Mouse (Mus musculus) lung, embryonic 16.5 days (tissue): ENCODE measurements around the gene Cobll1. TPM values are rescaled to one million over a fixed set of nuclear protein-coding genes. Genes with fewer than 3 reads are reported as not detected.

Experiments
- ATAC-seq: fragments of 200-750 bp; cut with Nextera tagmentation; 2 replicates; pipeline ENCODE4 v1.8.0; 2017; ENCODE audit warnings: low read depth, mild to moderate bottlenecking, moderate library complexity
- H3K27ac ChIP-seq: fragments of 300-500 bp; sonication (generic); 2 replicates; pipeline ENCODE4 v1.5.1; 2014; ENCODE audit warnings: mild to moderate bottlenecking, control low read depth, low read length
- H3K27me3 ChIP-seq: fragments of 300-500 bp; sonication (generic); 2 replicates; pipeline ENCODE4 v1.6.1; 2014; ENCODE audit warnings: low read depth, low read length, mixed read lengths; ENCODE audit not compliant: control insufficient read depth, insufficient read depth
- H3K36me3 ChIP-seq: fragments of 300-500 bp; sonication (generic); 2 replicates; pipeline ENCODE4 v1.6.1; 2014; ENCODE audit warnings: low read length; ENCODE audit not compliant: control insufficient read depth, insufficient read depth
- H3K4me1 ChIP-seq: fragments of 300-500 bp; sonication (generic); replicated peaks from 2 replicates; pipeline ENCODE4 v1.6.1; 2014; ENCODE audit warnings: low read length, mixed read lengths; ENCODE audit not compliant: control insufficient read depth, insufficient read depth
- H3K4me2 ChIP-seq: fragments of 300-500 bp; sonication (generic); 2 replicates; pipeline ENCODE4 v1.6.1; 2014; ENCODE audit warnings: low read depth, low read length, control low read depth
- H3K4me3 ChIP-seq: fragments of 300-500 bp; sonication (generic); 2 replicates; pipeline ENCODE4 v1.5.1; 2014; ENCODE audit warnings: mild to moderate bottlenecking, low read length, control low read depth
- H3K9ac ChIP-seq: fragments of 300-500 bp; sonication (generic); 2 replicates; pipeline ENCODE4 v1.6.1; 2014; ENCODE audit warnings: low read length, control low read depth
- H3K9me3 ChIP-seq: fragments of 300-500 bp; sonication (generic); 2 replicates; pipeline ENCODE4 v1.6.1; 2016; ENCODE audit warnings: low read length; ENCODE audit not compliant: control insufficient read depth
- WGBS: fragments of 180-500 bp; shearing (Covaris S2); extraction: QIAGEN DNeasy Blood & Tissue Kit; methylation state at CpG from one replicate; pipeline ENCODE4 v1.1.7; 2014; 5-methylcytosine and 5-hydroxymethylcytosine counted together
- polyA plus RNA-seq: library from polyadenylated mRNA; unstranded; fragments of >200 nt; fragmentation: Nextera tagmentation; extraction: Ambion mirVana; gene quantifications from 2 replicates; pipeline ENCODE4 v1.2.1, GENCODE M21; 2015

Cobll1 gene
- polyA plus RNA-seq, 1 experiment from 2014 or later: 11.1 TPM

- Histone ChIP-seq H3K27me3 (no peaks in the 10 kb centered on the region), H3K4me1 (no peaks in the 10 kb centered on the region), H3K4me2 (no peak overlapping the region), H3K9me3 (no peaks in the 10 kb centered on the region), H3K36me3 (no peaks in the 10 kb centered on the region), H3K4me3 (no peak overlapping the region), H3K27ac (no peak overlapping the region), H3K9ac (no peak overlapping the region)
- ATAC-seq: no peak
- 89% methylated on average over 1 of the region's 1 CpGs for WGBS
These were observed 24.6 kb downstream of the Cobll1 start for GRCm38 (mm10) chr2:65214556-65214955.

GRCm38 (mm10) chr2:65213675-65214074 lies 25.5 kb downstream of the Cobll1 start:
- Histone ChIP-seq H3K4me2 (no peak overlapping the region), H3K27me3 (no peaks in the 10 kb centered on the region), H3K36me3 (no peaks in the 10 kb centered on the region), H3K9ac (no peak overlapping the region), H3K4me3 (no peak overlapping the region), H3K4me1 (no peaks in the 10 kb centered on the region), H3K27ac (no peak overlapping the region), H3K9me3 (no peaks in the 10 kb centered on the region)
- ATAC-seq: no peak
- 87% methylated on average over 3 of the region's 3 CpGs for WGBS

- Histone ChIP-seq H3K27ac (no peak overlapping the region), H3K4me3 (no peak overlapping the region), H3K27me3 (no peaks in the 10 kb centered on the region), H3K9me3 (no peaks in the 10 kb centered on the region), H3K4me2 (no peak overlapping the region), H3K9ac (no peak overlapping the region), H3K36me3 (no peaks in the 10 kb centered on the region), H3K4me1 (no peaks in the 10 kb centered on the region)
- no peak for ATAC-seq
- WGBS: 70% methylated on average over 3 of the region's 3 CpGs
These were observed 27.6 kb downstream of the Cobll1 start for GRCm38 (mm10) chr2:65211620-65212019.

DNA sequence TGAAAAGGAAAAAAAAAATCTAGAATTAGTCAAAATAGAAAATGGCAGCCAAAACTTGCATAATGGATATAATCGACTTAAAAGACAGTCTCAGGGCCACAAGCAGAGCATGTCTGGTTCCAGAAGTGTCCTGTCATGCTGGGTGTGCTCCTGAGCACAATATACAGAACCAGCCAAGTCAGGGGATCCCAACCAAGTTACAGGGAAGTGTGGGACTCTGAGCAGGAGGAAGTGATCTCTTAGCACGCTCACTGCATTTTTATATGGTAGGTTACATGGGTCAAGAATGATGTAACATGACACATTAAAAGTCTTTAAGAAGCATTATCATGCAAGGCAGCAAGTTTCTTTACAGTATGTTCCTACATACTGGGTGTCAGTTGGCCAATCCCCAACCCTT lies 31.5 kb downstream of the Cobll1 start:
- 75% methylated on average over 2 of the region's 2 CpGs for WGBS
- ATAC-seq: no peak
- no peak overlapping the region for H3K9ac ChIP-seq

DNA sequence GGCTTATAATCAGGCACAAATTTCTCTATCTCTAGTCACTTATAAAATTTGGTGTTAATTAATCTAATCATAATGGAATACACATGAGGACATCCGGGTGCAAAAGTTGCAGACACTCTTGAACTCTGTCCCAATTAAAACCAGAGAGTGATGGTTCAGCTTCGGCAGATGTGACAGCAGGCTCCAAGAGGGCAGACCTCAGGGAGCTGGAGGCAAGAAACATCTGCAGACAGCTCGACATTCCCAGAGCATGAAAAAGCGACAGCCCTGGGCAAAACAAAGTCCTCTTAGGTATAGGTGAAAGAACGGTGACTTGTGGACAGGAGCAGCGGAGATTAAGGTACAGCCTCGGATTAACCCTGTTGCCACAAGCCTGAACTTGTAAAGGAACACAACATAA lies 35.5 kb downstream of the Cobll1 start:
- no peak overlapping the region for H3K27ac ChIP-seq
- H3K4me3 ChIP-seq: no peak overlapping the region
- no peak for ATAC-seq
- no peak overlapping the region for H3K4me2 ChIP-seq
- no peak overlapping the region for H3K9ac ChIP-seq
- 0 out of 2 replicates have a peak, but pooled peaks cover 2% of the 10 kb centered on the region for H3K4me1 ChIP-seq
- no peaks in the 10 kb centered on the region for H3K27me3 ChIP-seq
- WGBS: 60% methylated on average over 7 of the region's 7 CpGs
- H3K9me3 ChIP-seq: no peaks in the 10 kb centered on the region
- H3K36me3 ChIP-seq: no peaks in the 10 kb centered on the region

More for the DNA sequence above, 31.5 kb downstream of the Cobll1 start:
- Histone ChIP-seq H3K4me3 (no peak overlapping the region), H3K36me3 (no peaks in the 10 kb centered on the region), H3K4me2 (no peak overlapping the region), H3K4me1 (0 out of 2 replicates have a peak, but pooled peaks cover 2% of the 10 kb centered on the region), H3K27ac (no peak overlapping the region), H3K27me3 (no peaks in the 10 kb centered on the region), H3K9me3 (no peaks in the 10 kb centered on the region)

DNA sequence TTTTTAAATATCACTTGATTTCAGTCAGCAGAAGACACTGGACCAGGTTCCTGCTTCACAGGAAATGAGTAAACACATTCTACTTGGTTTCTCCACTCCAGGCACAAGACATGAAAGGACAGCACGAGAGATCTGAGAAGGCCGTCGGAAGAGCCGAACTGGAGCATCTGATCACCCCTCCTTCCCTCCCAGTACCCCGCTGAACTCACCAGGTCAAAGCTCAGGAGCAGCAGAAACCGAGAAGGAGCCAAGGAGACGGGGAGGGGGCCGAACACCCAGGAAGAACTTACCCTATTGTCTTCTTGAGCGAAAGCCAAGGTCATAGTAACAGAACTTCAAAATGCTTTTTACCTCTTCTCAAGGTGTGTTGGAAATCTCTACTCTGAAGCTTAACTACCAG lies 39.5 kb downstream of the Cobll1 start:
- Histone ChIP-seq H3K9ac (no peak overlapping the region), H3K4me3 (no peak overlapping the region), H3K27ac (no peak overlapping the region), H3K9me3 (no peaks in the 10 kb centered on the region), H3K4me2 (no peak overlapping the region), H3K27me3 (no peaks in the 10 kb centered on the region), H3K4me1 (no peaks in the 10 kb centered on the region), H3K36me3 (no peaks in the 10 kb centered on the region)
- no peak for ATAC-seq
- WGBS: 78% methylated on average over 9 of the region's 9 CpGs

GRCm38 (mm10) chr2:65198605-65199004 lies 40.6 kb downstream of the Cobll1 start:
- Histone ChIP-seq H3K4me2 (no peak overlapping the region), H3K27me3 (no peaks in the 10 kb centered on the region), H3K27ac (no peak overlapping the region), H3K36me3 (no peaks in the 10 kb centered on the region), H3K4me1 (no peaks in the 10 kb centered on the region), H3K9me3 (no peaks in the 10 kb centered on the region), H3K9ac (no peak overlapping the region), H3K4me3 (no peak overlapping the region)
- ATAC-seq: no peak
- WGBS: 90% methylated on average over 3 of the region's 3 CpGs

DNA sequence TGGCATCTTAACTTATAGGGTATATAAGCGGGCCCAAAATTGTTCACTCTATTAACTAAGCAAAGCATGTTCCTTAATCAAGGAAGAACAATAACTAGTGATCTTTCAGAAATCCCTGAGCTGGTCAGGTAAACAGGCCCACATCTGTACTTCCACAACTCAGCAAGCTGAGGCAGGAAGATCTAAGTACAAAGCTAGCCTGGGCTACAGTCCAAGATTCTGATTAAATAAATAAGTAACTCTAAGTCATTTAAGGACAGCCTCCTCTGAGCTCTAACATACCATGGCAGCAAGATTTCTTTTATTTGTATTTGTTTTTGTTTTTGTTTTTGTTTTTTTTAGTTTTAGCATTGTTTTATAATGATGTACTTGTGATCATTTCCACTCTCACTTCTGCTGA lies 42.2 kb downstream of the Cobll1 start:
- 89% methylated on average over 1 of the region's 1 CpGs for WGBS
- ATAC-seq: no peak

GRCm38 (mm10) chr2:65195233-65196010 lies 43.8 kb downstream of the Cobll1 start:
- no peak overlapping the region for H3K9ac ChIP-seq
- H3K4me3 ChIP-seq: no peak overlapping the region
- 82% methylated on average over 9 of the region's 9 CpGs for WGBS
- no peak overlapping the region for H3K27ac ChIP-seq
- no peak overlapping the region for H3K4me2 ChIP-seq
- H3K36me3 ChIP-seq: no peaks in the 10 kb centered on the region
- no peak for ATAC-seq
- no peaks in the 10 kb centered on the region for H3K9me3 ChIP-seq
- no peaks in the 10 kb centered on the region for H3K27me3 ChIP-seq
- peaks cover 8% of the 10 kb centered on the region for H3K4me1 ChIP-seq

More for the DNA sequence above, 42.2 kb downstream of the Cobll1 start:
- H3K4me1 ChIP-seq: peaks cover 2% of the 10 kb centered on the region; the same call in 1 of the 2 replicates
- no peak overlapping the region for H3K4me3 ChIP-seq
- no peak overlapping the region for H3K9ac ChIP-seq
- no peaks in the 10 kb centered on the region for H3K27me3 ChIP-seq
- H3K36me3 ChIP-seq: no peaks in the 10 kb centered on the region
- no peak overlapping the region for H3K4me2 ChIP-seq
- H3K27ac ChIP-seq: no peak overlapping the region
- H3K9me3 ChIP-seq: no peaks in the 10 kb centered on the region
